Mouse (Mus musculus) hindbrain, embryonic 15.5 days (tissue): ENCODE measurements around the gene March1. TPM values are rescaled to one million over a fixed set of nuclear protein-coding genes. Genes with fewer than 3 reads are reported as not detected.
"Not testable (repeated sequence)": the region's sequence is repeated elsewhere in the genome, so short reads cannot be mapped to it uniquely, and the experiment has no call there.

Experiments
- ATAC-seq: fragments of 200-750 bp; cut with Nextera tagmentation; 2 replicates; pipeline ENCODE4 v1.8.0; 2017; ENCODE audit warnings: low read depth, moderate number of reproducible peaks, moderate TSS enrichment; ENCODE audit not compliant: low FRiP score
- H3K27ac ChIP-seq: fragments of 300-500 bp; sonication (generic); replicated peaks from 2 replicates; pipeline ENCODE4 v1.5.1; 2015; ENCODE audit warnings: mild to moderate bottlenecking, inconsistent platforms
- H3K27me3 ChIP-seq: fragments of 300-500 bp; sonication (generic); 2 replicates; pipeline ENCODE4 v1.6.1; 2015; ENCODE audit warnings: control low read depth, inconsistent platforms
- H3K36me3 ChIP-seq: fragments of 300-500 bp; sonication (generic); 2 replicates; pipeline ENCODE4 v1.6.1; 2015; ENCODE audit warnings: control low read depth, inconsistent platforms
- H3K4me1 ChIP-seq: fragments of 300-500 bp; sonication (generic); replicated peaks from 2 replicates; pipeline ENCODE4 v1.6.1; 2015; ENCODE audit warnings: control low read depth, inconsistent platforms
- H3K4me2 ChIP-seq: fragments of 300-500 bp; sonication (generic); 2 replicates; pipeline ENCODE4 v1.6.1; 2015; ENCODE audit warnings: moderate library complexity, mild to moderate bottlenecking, inconsistent platforms
- H3K4me3 ChIP-seq: fragments of 300-500 bp; sonication (generic); 2 replicates; pipeline ENCODE4 v1.5.1; 2015; ENCODE audit warnings: mild to moderate bottlenecking, inconsistent platforms
- H3K9ac ChIP-seq: fragments of 300-500 bp; sonication (generic); 2 replicates; pipeline ENCODE4 v1.6.1; 2015; ENCODE audit warnings: inconsistent platforms
- H3K9me3 ChIP-seq: fragments of 300-500 bp; sonication (generic); 2 replicates; pipeline ENCODE4 v1.6.1; 2016; ENCODE audit warnings: control low read depth, inconsistent platforms
- WGBS: fragments of 180-500 bp; shearing (Covaris S2); methylation state at CpG from one replicate; pipeline ENCODE4 v1.1.7; 2015; 5-methylcytosine and 5-hydroxymethylcytosine counted together
- polyA plus RNA-seq: library from polyadenylated mRNA; unstranded; fragments of >200 nt; fragmentation: Nextera tagmentation; extraction: Ambion mirVana; gene quantifications from 2 replicates; pipeline ENCODE4 v1.2.1, GENCODE M21; 2015

March1 gene
- polyA plus RNA-seq, 1 experiment from 2014 or later = 43.3 TPM

- no peak overlapping the region for H3K4me2 ChIP-seq
- ATAC-seq = no peak
- no peak overlapping the region for H3K4me3 ChIP-seq
- WGBS = 74% methylated on average over 1 of the region's 1 CpGs
- no peak overlapping the region for H3K9ac ChIP-seq
- H3K9me3 ChIP-seq = no peaks in the 10 kb centered on the region
- H3K27me3 ChIP-seq = no peaks in the 10 kb centered on the region
- H3K36me3 ChIP-seq = no peaks in the 10 kb centered on the region
- no peak overlapping the region for H3K27ac ChIP-seq
- no peaks in the 10 kb centered on the region for H3K4me1 ChIP-seq
Measured at GRCm38 (mm10) chr8:66400050-66400449, 782.4 kb downstream of the March1 start.

- H3K9ac ChIP-seq = no peak overlapping the region
- no peaks in the 10 kb centered on the region for H3K4me1 ChIP-seq
- H3K27me3 ChIP-seq = no peaks in the 10 kb centered on the region
- ATAC-seq = no peak; the same call in 1 of the 2 replicates
- no peak overlapping the region for H3K4me2 ChIP-seq
- WGBS = 75% methylated on average over 2 of the region's 2 CpGs
- no peak overlapping the region for H3K27ac ChIP-seq
- no peaks in the 10 kb centered on the region for H3K36me3 ChIP-seq
- no peaks in the 10 kb centered on the region for H3K9me3 ChIP-seq
- H3K4me3 ChIP-seq = no peak overlapping the region
Measured at GRCm38 (mm10) chr8:66404711-66405414, 787.2 kb downstream of the March1 start.

- 71% methylated on average over 4 of the region's 4 CpGs for WGBS
- not testable (repeated sequence) for H3K36me3 ChIP-seq, H3K4me3 ChIP-seq, H3K27me3 ChIP-seq, H3K9ac ChIP-seq, H3K27ac ChIP-seq, H3K4me1 ChIP-seq, H3K9me3 ChIP-seq, H3K4me2 ChIP-seq, ATAC-seq
Measured at GRCm38 (mm10) chr8:66405796-66406195, 788.1 kb downstream of the March1 start.

- Histone ChIP-seq H3K9ac (no peak overlapping the region), H3K9me3 (no peaks in the 10 kb centered on the region), H3K27ac (no peak overlapping the region), H3K4me2 (no peak overlapping the region), H3K4me3 (no peak overlapping the region), H3K36me3 (no peaks in the 10 kb centered on the region), H3K27me3 (no peaks in the 10 kb centered on the region), H3K4me1 (no peaks in the 10 kb centered on the region)
- WGBS = 88% methylated on average over 6 of the region's 6 CpGs
- no peak for ATAC-seq
Measured at GRCm38 (mm10) chr8:66406596-66407361, 789.1 kb downstream of the March1 start.

- no peaks in the 10 kb centered on the region for H3K4me1 ChIP-seq
- H3K27me3 ChIP-seq = no peaks in the 10 kb centered on the region
- H3K36me3 ChIP-seq = no peaks in the 10 kb centered on the region
- H3K4me3 ChIP-seq = no peak overlapping the region
- WGBS = 81% methylated on average over 9 of the region's 9 CpGs
- H3K9me3 ChIP-seq = no peaks in the 10 kb centered on the region
- no peak overlapping the region for H3K4me2 ChIP-seq
- ATAC-seq = no peak
- H3K27ac ChIP-seq = no peak overlapping the region
- no peak overlapping the region for H3K9ac ChIP-seq
Measured at GRCm38 (mm10) chr8:66410080-66410615, 792.4 kb downstream of the March1 start.

- no peak overlapping the region for H3K4me3 ChIP-seq
- H3K4me2 ChIP-seq = no peak overlapping the region
- ATAC-seq = no peak
- no peaks in the 10 kb centered on the region for H3K4me1 ChIP-seq
- H3K36me3 ChIP-seq = no peaks in the 10 kb centered on the region
- H3K9me3 ChIP-seq = no peaks in the 10 kb centered on the region
- 61% methylated on average over 2 of the region's 2 CpGs for WGBS
- H3K9ac ChIP-seq = no peak overlapping the region
- no peak overlapping the region for H3K27ac ChIP-seq
- H3K27me3 ChIP-seq = no peaks in the 10 kb centered on the region
Measured at GRCm38 (mm10) chr8:66413101-66413500, 795.4 kb downstream of the March1 start.

DNA sequence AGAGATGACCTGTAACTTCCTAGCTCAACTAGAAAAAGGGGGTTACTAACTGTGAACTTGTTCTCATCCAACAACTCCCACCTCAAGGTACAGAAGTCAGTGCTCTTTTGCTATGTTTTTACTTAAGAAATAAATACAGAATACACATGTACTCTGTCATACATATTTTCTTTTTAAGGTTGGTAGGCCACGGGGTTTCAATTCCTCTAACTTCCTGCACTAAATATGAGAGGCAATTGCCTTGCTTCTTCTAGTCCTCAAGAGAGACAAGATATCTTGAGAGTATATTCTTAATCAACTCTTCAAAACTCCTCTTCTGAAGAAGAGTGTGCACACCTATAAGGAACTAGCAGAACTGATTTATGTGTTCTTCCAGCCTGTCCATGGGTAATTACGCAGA, 797.5 kb downstream of the March1 start:
- no peaks in the 10 kb centered on the region for H3K9me3 ChIP-seq
- 91% methylated on average over 2 of the region's 2 CpGs for whole genome bisulfite sequencing
- no peak overlapping the region for H3K27ac ChIP-seq
- no peak overlapping the region for H3K4me2 ChIP-seq
- no peaks in the 10 kb centered on the region for H3K36me3 ChIP-seq
- no peaks in the 10 kb centered on the region for H3K27me3 ChIP-seq
- H3K9ac ChIP-seq = no peak overlapping the region
- no peaks in the 10 kb centered on the region for H3K4me1 ChIP-seq
- H3K4me3 ChIP-seq = no peak overlapping the region
- ATAC-seq = no peak

- not testable (repeated sequence) for H3K4me2 ChIP-seq, ATAC-seq, H3K27me3 ChIP-seq, H3K36me3 ChIP-seq, H3K9me3 ChIP-seq, H3K9ac ChIP-seq, H3K4me3 ChIP-seq, H3K4me1 ChIP-seq, H3K27ac ChIP-seq
- WGBS = 87% methylated on average over 4 of the region's 4 CpGs
Measured at GRCm38 (mm10) chr8:66417591-66417990, 799.9 kb downstream of the March1 start.

- H3K4me1 ChIP-seq = no peaks in the 10 kb centered on the region
- no peak overlapping the region for H3K9ac ChIP-seq
- no peak overlapping the region for H3K4me3 ChIP-seq
- H3K4me2 ChIP-seq = no peak overlapping the region
- no peak overlapping the region for H3K27ac ChIP-seq
- WGBS = 79% methylated on average over 2 of the region's 2 CpGs
- ATAC-seq = no peak
- H3K9me3 ChIP-seq = no peaks in the 10 kb centered on the region
- no peaks in the 10 kb centered on the region for H3K36me3 ChIP-seq
- H3K27me3 ChIP-seq = no peaks in the 10 kb centered on the region
Measured at GRCm38 (mm10) chr8:66430639-66431038, 812.9 kb downstream of the March1 start.

GRCm38 (mm10) chr8:66433577-66433976, 815.9 kb downstream of the March1 start:
- ATAC-seq = no peak
- Histone ChIP-seq H3K4me3 (no peak overlapping the region), H3K4me1 (no peaks in the 10 kb centered on the region), H3K9ac (no peak overlapping the region), H3K36me3 (no peaks in the 10 kb centered on the region), H3K27me3 (no peaks in the 10 kb centered on the region), H3K27ac (no peak overlapping the region), H3K9me3 (no peaks in the 10 kb centered on the region), H3K4me2 (no peak overlapping the region)

- ATAC-seq = no peak
- WGBS = 95% methylated on average over 1 of the region's 1 CpGs
- no peaks in the 10 kb centered on the region for H3K36me3 ChIP-seq
Measured at GRCm38 (mm10) chr8:66436804-66437203, 819.1 kb downstream of the March1 start.

GRCm38 (mm10) chr8:66437929-66438328, 820.2 kb downstream of the March1 start:
- Histone ChIP-seq H3K27ac (no peak overlapping the region), H3K9me3 (no peaks in the 10 kb centered on the region), H3K9ac (no peak overlapping the region), H3K36me3 (no peaks in the 10 kb centered on the region), H3K4me2 (no peak overlapping the region), H3K4me3 (no peak overlapping the region), H3K4me1 (no peaks in the 10 kb centered on the region), H3K27me3 (no peaks in the 10 kb centered on the region)
- ATAC-seq = no peak
- 80% methylated on average over 3 of the region's 3 CpGs for WGBS

More at GRCm38 (mm10) chr8:66436804-66437203, 819.1 kb downstream of the March1 start:
- Histone ChIP-seq H3K4me1 (no peaks in the 10 kb centered on the region), H3K4me3 (no peak overlapping the region), H3K9me3 (no peaks in the 10 kb centered on the region), H3K4me2 (no peak overlapping the region), H3K9ac (no peak overlapping the region), H3K27ac (no peak overlapping the region), H3K27me3 (no peaks in the 10 kb centered on the region)
